Mouse (Mus musculus): ENCODE measurements around the gene Sde2. TPM values are rescaled to one million over a fixed set of nuclear protein-coding genes. Genes with fewer than 3 reads are reported as not detected.

The Sde2 gene
- polyA plus RNA-seq, 1 experiment, result 11.1 TPM

GRCm38 (mm10) chr1:180901107-180901506 lies 50.2 kb downstream of the Sde2 start:
- H3K4me3 ChIP-seq (replicated peaks; ENCODE audit: extremely low read depth, low read depth, low read length), result no peak overlapping the region
- TF ChIP-seq POLR2A (IDR thresholded peaks at IDR 0.05; ENCODE audit: borderline replicate concordance, extremely low read depth, low read depth, low read length) (no peak), CTCF (IDR thresholded peaks at IDR 0.05; ENCODE audit: insufficient read depth, low read length) (peak; percentile 21; the same call in 1 of the 2 replicates)
- no peak for DNase-seq
- 0 out of 2 replicates have a peak, but pooled peaks cover 7% of the 10 kb centered on the region for H3K4me1 ChIP-seq (ENCODE audit: control insufficient read depth, insufficient read depth, low read length)
- WGBS, result 2% methylated on average over 4 of the region's 4 CpGs

- DNase-seq, result no peak
- WGBS, result 20% methylated on average over 5 of the region's 5 CpGs
- Histone ChIP-seq H3K4me3 (replicated peaks; ENCODE audit: extremely low read depth, low read depth, low read length) (no peak overlapping the region), H3K4me1 (ENCODE audit: control insufficient read depth, insufficient read depth, low read length) (0 out of 2 replicates have a peak, but pooled peaks cover 7% of the 10 kb centered on the region)
- TF ChIP-seq CTCF (IDR thresholded peaks at IDR 0.05; ENCODE audit: insufficient read depth, low read length), result no peak
- no peak for TF ChIP-seq POLR2A (IDR thresholded peaks at IDR 0.05; ENCODE audit: borderline replicate concordance, extremely low read depth, low read depth, low read length)
These were observed 52.0 kb downstream of the Sde2 start for GRCm38 (mm10) chr1:180902915-180903314.

- no peak for TF ChIP-seq POLR2A (IDR thresholded peaks at IDR 0.05; ENCODE audit: borderline replicate concordance, extremely low read depth, low read depth, low read length)
- TF ChIP-seq CTCF (IDR thresholded peaks at IDR 0.05; ENCODE audit: insufficient read depth, low read length), result no peak
- no peak for DNase-seq
- 16% methylated on average over 10 of the region's 10 CpGs for WGBS
- Histone ChIP-seq H3K4me1 (ENCODE audit: control insufficient read depth, insufficient read depth, low read length) (0 out of 2 replicates have a peak, but pooled peaks cover 7% of the 10 kb centered on the region), H3K4me3 (replicated peaks; ENCODE audit: extremely low read depth, low read depth, low read length) (peak overlapping the region; percentile 73)
These were observed 52.7 kb downstream of the Sde2 start for GRCm38 (mm10) chr1:180903666-180904038.

- peak; percentile 89 for DNase-seq
- under 1% methylated on average over 52 of the region's 52 CpGs for WGBS
- peak; percentile 86 for TF ChIP-seq POLR2A (IDR thresholded peaks at IDR 0.05; ENCODE audit: borderline replicate concordance, extremely low read depth, low read depth, low read length)
- no peak for TF ChIP-seq CTCF (IDR thresholded peaks at IDR 0.05; ENCODE audit: insufficient read depth, low read length)
These were observed 53.3 kb downstream of the Sde2 start, which contains the start of gene Pycr2 for GRCm38 (mm10) chr1:180904039-180904814. Gene Pycr2, plus strand, starts transcription at chr1:180904293.

GRCm38 (mm10) chr1:180904815-180905080 lies 53.8 kb downstream of the Sde2 start:
- TF ChIP-seq POLR2A (IDR thresholded peaks at IDR 0.05; ENCODE audit: borderline replicate concordance, extremely low read depth, low read depth, low read length), result no peak
- no peak for TF ChIP-seq CTCF (IDR thresholded peaks at IDR 0.05; ENCODE audit: insufficient read depth, low read length)
- Histone ChIP-seq H3K4me1 (ENCODE audit: control insufficient read depth, insufficient read depth, low read length) (0 out of 2 replicates have a peak, but pooled peaks cover 7% of the 10 kb centered on the region), H3K4me3 (replicated peaks; ENCODE audit: extremely low read depth, low read depth, low read length) (peak overlapping the region; percentile 75)
- no peak for DNase-seq
- WGBS, result 2% methylated on average over 5 of the region's 5 CpGs

More at GRCm38 (mm10) chr1:180904039-180904814, 53.3 kb downstream of the Sde2 start, which contains the start of gene Pycr2:
- Histone ChIP-seq H3K4me1 (ENCODE audit: control insufficient read depth, insufficient read depth, low read length) (0 out of 2 replicates have a peak, but pooled peaks cover 7% of the 10 kb centered on the region), H3K4me3 (replicated peaks; ENCODE audit: extremely low read depth, low read depth, low read length) (peak within 1 kb of the TSS; percentile 75)

DNA sequence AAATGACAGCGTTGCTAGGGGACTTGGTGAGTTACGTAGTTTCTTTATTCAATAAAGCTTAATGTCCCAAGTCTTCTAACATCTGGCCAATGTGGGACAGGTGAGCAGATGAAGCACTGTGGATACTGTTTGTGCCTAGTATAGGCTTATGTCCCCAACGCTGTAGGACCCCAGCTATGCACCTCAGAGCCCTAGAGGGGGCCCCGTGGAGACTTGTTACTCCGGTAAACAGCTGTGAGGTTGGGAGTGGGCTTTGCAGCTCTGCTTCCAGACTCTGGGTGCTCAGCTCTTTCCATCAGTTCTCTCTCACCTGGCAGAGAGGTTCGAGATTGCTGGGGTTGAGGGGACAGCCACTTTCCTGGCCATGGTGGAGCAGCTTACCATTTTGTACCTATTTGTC lies 54.4 kb downstream of the Sde2 start:
- Histone ChIP-seq H3K4me1 (ENCODE audit: control insufficient read depth, insufficient read depth, low read length) (0 out of 2 replicates have a peak, but pooled peaks cover 7% of the 10 kb centered on the region), H3K4me3 (replicated peaks; ENCODE audit: extremely low read depth, low read depth, low read length) (no peak overlapping the region)
- TF ChIP-seq POLR2A (IDR thresholded peaks at IDR 0.05; ENCODE audit: borderline replicate concordance, extremely low read depth, low read depth, low read length) (no peak), CTCF (IDR thresholded peaks at IDR 0.05; ENCODE audit: insufficient read depth, low read length) (no peak)
- 69% methylated on average over 6 of the region's 6 CpGs for WGBS
- no peak for DNase-seq

GRCm38 (mm10) chr1:180905876-180906275 lies 54.9 kb downstream of the Sde2 start:
- DNase-seq, result no peak
- 94% methylated on average over 17 of the region's 17 CpGs for WGBS
- H3K4me3 ChIP-seq (replicated peaks; ENCODE audit: extremely low read depth, low read depth, low read length), result no peak overlapping the region
- TF ChIP-seq POLR2A (IDR thresholded peaks at IDR 0.05; ENCODE audit: borderline replicate concordance, extremely low read depth, low read depth, low read length), result no peak
- TF ChIP-seq CTCF (IDR thresholded peaks at IDR 0.05; ENCODE audit: insufficient read depth, low read length), result no peak
- H3K4me1 ChIP-seq (ENCODE audit: control insufficient read depth, insufficient read depth, low read length), result 0 out of 2 replicates have a peak, but pooled peaks cover 7% of the 10 kb centered on the region

DNA sequence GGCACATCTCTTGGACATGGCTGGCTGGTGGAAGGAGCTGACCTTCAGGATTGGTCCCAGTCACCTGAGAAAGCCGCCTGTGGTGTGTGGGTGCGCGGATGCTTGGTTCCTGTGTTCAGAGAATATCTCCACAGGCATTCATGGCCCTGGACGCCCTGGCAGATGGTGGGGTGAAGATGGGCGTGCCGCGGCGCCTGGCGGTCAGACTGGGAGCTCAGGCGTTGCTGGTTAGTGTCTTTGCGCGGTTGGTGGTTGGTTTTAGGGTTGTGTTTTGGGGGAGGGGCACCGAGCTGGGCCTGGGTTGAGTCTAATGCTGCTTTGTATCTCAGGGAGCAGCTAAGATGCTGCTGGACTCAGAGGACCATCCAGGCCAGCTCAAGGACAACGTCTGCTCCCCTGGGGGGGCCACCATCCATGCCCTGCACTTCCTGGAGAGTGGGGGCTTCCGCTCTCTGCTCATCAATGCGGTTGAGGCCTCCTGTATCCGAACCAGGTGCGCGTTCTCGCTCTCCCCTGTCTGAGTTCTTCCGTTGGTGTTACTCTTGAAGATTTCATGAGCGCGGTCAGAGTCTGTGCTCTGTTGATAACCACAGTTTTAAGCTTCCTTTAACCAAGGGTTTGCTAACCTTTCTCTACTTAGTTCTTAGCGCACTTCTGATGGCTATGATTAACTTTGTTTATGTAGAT lies 55.7 kb downstream of the Sde2 start:
- no peak for TF ChIP-seq CTCF (IDR thresholded peaks at IDR 0.05; ENCODE audit: insufficient read depth, low read length)
- DNase-seq, result no peak
- 92% methylated on average over 24 of the region's 24 CpGs for WGBS
- H3K4me3 ChIP-seq (replicated peaks; ENCODE audit: extremely low read depth, low read depth, low read length), result no peak overlapping the region
- 0 out of 2 replicates have a peak, but pooled peaks cover 7% of the 10 kb centered on the region for H3K4me1 ChIP-seq (ENCODE audit: control insufficient read depth, insufficient read depth, low read length)

DNA sequence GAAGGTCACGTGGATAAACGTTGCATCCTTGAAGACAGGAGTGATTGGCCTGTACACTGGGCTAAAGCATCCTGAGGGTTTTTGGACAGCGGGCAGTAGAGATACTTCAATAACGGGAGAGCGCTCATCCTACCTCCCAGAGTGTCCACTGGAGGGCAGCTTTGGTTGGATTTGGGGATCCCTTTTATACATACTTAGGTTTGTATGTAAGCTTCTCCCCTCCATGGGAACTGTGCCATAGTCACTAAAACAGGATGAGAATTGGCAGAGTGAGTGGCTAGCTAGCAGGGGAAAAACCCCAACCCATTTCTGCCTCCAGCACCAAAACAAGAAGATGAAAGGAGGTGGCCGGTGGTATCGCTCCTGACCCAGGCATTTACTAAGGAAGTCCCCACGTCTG lies 60.2 kb downstream of the Sde2 start:
- Histone ChIP-seq H3K4me3 (replicated peaks; ENCODE audit: extremely low read depth, low read depth, low read length) (no peak overlapping the region), H3K4me1 (ENCODE audit: control insufficient read depth, insufficient read depth, low read length) (no peaks in the 10 kb centered on the region)
- WGBS, result 40% methylated on average over 8 of the region's 8 CpGs
- DNase-seq, result no peak
- TF ChIP-seq POLR2A (IDR thresholded peaks at IDR 0.05; ENCODE audit: borderline replicate concordance, extremely low read depth, low read depth, low read length) (no peak), CTCF (IDR thresholded peaks at IDR 0.05; ENCODE audit: insufficient read depth, low read length) (peak; percentile 33; the same call in 1 of the 2 replicates)
